Mouse (Mus musculus) heart, postnatal 36 days (tissue): ENCODE results near the gene Ccm2. TPM values are rescaled to one million over a fixed set of nuclear protein-coding genes. Genes with fewer than 3 reads are reported as not detected.
"Not testable (repeated sequence)": the region's sequence is repeated elsewhere in the genome, so short reads cannot be mapped to it uniquely, and the experiment has no call there.

Experiments
- DNase-seq, 2 experiments: peaks; one replicate each; pipeline ENCODE4 v3.0.0; 2021 to 2022
- intact Hi-C: fragments of 180-260 bp; cut with DNase I; formaldehyde crosslinking; loops from one replicate; pipeline ENCODE4 v1.15.1; 2025
- total RNA-seq, 2 experiments: library from RNA; stranded (reverse); gene quantifications; 2 replicates each; pipeline ENCODE4 v1.2.3; 2021

Gene Ccm2
- total RNA-seq: 10 to 100 TPM; 24.1 to 30.2 TPM

- intact Hi-C loops: loop anchor here (1.0 kb wide), 2 partner anchors 71 to 80 kb away; partner anchors contain the start of genes Purb and Tbrg4
- peak; percentile 96 to 98 for DNase-seq
These were observed at the start of gene Ccm2 for GRCm38 (mm10) chr11:6546205-6547013. Gene Ccm2, plus strand, starts transcription at chr11:6546887.

- no peak for DNase-seq
- intact Hi-C loops: no loop called here
These were observed 49.3 kb upstream of the Ccm2 start for GRCm38 (mm10) chr11:6497311-6497948.

DNA sequence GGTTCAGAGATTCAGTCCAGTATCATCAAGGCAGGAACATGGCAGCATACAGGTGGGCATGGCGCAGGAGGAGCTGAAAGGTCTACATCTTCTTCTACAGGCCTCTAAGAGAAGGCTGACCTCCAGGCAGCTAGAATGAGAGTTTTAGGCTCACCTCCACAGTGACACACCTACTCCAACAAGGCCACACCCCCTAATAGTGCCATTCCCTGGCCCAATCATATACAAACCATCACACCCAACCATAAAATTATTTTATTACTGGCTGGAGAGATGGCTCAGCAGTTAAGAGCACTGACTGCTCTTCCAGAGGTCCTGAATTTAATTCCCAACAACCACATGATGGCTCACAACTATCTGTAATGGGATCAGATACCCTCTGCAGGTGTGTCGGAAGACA lies 44.2 kb upstream of the Ccm2 start:
- intact Hi-C loops: no loop called here
- DNase-seq: no peak

DNA sequence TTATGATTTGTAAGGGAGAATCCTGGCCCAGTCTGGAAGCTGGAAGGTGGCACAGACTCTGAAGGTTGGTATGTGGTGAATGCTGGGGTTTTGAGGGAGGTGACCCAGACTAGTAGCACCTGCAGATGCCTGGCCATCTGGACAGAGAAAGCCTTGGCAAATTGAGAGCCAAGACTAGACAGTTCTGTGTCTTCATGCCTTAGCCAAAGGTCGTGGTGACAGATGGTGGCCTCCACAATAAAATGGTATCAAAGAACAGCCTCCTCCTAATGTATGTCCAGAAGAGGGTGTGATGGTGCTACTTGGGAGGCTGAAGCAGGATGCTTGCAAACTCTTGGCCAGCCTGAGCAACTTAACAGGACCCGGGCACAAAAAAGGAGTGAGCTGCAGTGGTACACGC lies 42.5 kb upstream of the Ccm2 start:
- intact Hi-C loops: no loop called here
- no peak for DNase-seq

DNA sequence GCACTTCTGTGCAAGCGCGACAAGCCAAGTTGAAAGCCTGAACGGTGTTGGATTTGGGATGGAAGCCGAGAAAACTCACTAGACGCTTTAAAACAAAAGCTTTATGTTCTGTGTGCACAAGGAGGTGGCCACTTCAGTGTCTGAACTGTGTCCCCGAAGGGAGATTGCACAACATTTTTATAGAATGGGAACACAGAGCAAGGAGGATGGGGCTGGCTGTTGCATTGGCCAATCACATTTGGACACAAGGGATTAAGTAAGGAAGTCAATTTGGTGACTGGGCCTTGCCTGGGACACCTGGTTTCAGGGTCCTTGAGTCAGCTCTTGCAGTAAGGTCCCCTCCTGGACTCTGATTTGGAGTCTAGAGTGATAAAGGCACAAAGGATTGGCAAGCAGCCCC lies 42.0 kb upstream of the Ccm2 start:
- intact Hi-C loops: no loop called here
- DNase-seq: no peak

- intact Hi-C loops: no loop called here
- no peak for DNase-seq
These were observed 40.2 kb upstream of the Ccm2 start for GRCm38 (mm10) chr11:6506516-6506915.

GRCm38 (mm10) chr11:6508269-6508876 lies 38.3 kb upstream of the Ccm2 start:
- intact Hi-C loops: no loop called here
- DNase-seq: no peak

GRCm38 (mm10) chr11:6514837-6515236 lies 31.9 kb upstream of the Ccm2 start:
- no peak for DNase-seq
- intact Hi-C loops: no loop called here

DNA sequence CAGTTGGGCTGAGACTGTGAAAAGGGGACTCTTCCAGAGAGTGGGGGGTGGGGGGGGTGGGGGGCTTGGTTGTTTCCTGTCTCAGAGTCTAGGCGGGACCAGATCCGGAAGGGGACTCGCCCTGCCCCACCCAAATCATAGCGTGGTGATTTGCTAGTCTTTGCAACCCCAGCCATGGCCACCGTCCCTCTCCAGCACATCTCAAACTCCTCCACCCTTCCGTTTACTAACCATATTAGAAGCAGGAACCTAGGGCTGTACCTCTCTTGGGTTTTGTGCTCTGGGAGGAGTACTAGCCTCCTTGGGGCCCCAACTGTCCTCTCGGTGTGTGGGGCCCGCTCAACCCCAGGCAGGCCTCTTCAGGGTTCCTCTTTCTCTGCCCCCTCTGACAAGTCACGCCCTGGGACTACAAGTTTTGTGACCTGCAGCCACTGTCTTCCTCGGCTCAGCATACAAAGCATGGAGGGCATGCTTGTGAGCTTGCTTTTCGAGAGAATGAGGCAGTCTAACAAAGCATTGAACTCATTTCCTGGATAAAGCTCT lies 27.1 kb upstream of the Ccm2 start:
- intact Hi-C loops: no loop called here
- DNase-seq: peak in 1 of 2 experiments; percentile 14

GRCm38 (mm10) chr11:6520507-6521173 lies 26.0 kb upstream of the Ccm2 start, which contains the start of gene Myo1g:
Gene Myo1g, minus strand, starts transcription at chr11:6520965.
- intact Hi-C loops: no loop called here
- DNase-seq: peak; percentile 21 to 23

GRCm38 (mm10) chr11:6522782-6523525 lies 23.7 kb upstream of the Ccm2 start:
- no peak for DNase-seq
- intact Hi-C loops: no loop called here

GRCm38 (mm10) chr11:6523662-6524088 lies 23.0 kb upstream of the Ccm2 start:
- DNase-seq: no peak
- intact Hi-C loops: no loop called here

DNA sequence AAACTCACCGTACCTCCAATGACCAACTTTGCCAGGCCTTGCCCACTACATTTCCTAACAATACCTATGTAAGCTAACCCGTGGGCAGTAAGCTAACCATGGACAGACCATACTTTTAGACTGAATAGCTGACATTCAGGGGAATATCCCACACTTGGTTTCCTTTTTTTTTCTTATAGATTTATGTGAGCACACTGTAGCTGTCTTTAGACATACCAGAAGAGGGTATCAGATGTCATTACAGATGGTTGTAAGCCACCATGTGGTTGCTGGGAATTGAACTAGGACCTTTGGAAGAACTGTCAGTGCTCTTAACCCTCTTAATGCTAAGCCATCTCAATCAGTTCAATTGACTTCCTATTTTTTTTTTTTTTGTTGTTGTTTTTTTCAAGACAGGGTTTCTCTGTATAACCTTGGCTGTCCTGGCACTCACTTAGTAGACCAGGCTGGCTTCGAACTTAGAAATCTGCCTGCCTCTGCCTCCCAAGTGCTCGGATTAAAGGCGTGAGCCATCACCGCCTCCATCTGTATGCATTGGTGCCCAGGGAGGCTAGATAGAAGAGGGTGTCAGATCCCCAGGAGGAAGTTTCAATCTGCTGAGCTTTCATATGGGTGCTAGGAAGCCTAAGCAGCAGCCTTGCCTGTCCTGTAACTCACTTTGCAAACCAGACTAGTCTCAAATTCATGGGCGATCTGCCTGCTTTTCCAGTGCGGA lies 22.4 kb upstream of the Ccm2 start:
- intact Hi-C loops: no loop called here
- DNase-seq: no peak

- no peak for DNase-seq
- intact Hi-C loops: loop anchor here (5.0 kb wide), 2 partner anchors 48 to 102 kb away; partner anchors contain the start of genes Purb and Tbrg4
These were observed 21.8 kb upstream of the Ccm2 start for GRCm38 (mm10) chr11:6524880-6525238.

GRCm38 (mm10) chr11:6525241-6525640 lies 21.4 kb upstream of the Ccm2 start:
- intact Hi-C loops: loop anchor here (5.0 kb wide), 2 partner anchors 48 to 102 kb away; partner anchors contain the start of genes Purb and Tbrg4
- DNase-seq: no peak

- not testable (repeated sequence) for DNase-seq
- intact Hi-C loops: loop anchor here (5.0 kb wide), 2 partner anchors 49 to 101 kb away; partner anchors contain the start of genes Purb and Tbrg4
These were observed 20.0 kb upstream of the Ccm2 start for GRCm38 (mm10) chr11:6526526-6527255.

GRCm38 (mm10) chr11:6527256-6528185 lies 19.2 kb upstream of the Ccm2 start:
- intact Hi-C loops: loop anchor here (5.0 kb wide), 2 partner anchors 50 to 100 kb away; partner anchors contain the start of genes Purb and Tbrg4
- no peak for DNase-seq
